Mouse (Mus musculus) heart, embryonic 12.5 days (tissue): ENCODE measurements at regions not wholly inside any gene's neighbourhood (a gene's known extent, or its start where the extent isn't known, plus 50 kb on each side); places are given as distances from the start of the nearest gene placed in this dataset.

ENCODE experiments used
- ATAC-seq: fragments of 200-750 bp; cut with Nextera tagmentation; 2 replicates; pipeline ENCODE4 v1.8.0; 2017; ENCODE audit warnings: moderate TSS enrichment, moderate library complexity; ENCODE audit not compliant: insufficient number of reproducible peaks, low FRiP score
- H3K27ac ChIP-seq: fragments of 300-500 bp; sonication (generic); 2 replicates; pipeline ENCODE4 v1.5.1; 2016; ENCODE audit warnings: mild to moderate bottlenecking, moderate library complexity; ENCODE audit not compliant: poor library complexity, severe bottlenecking
- H3K27me3 ChIP-seq: fragments of 300-500 bp; sonication (generic); replicated peaks from 2 replicates; pipeline ENCODE4 v1.6.1; 2016; ENCODE audit warnings: mild to moderate bottlenecking, moderate library complexity
- H3K36me3 ChIP-seq: fragments of 300-500 bp; sonication (generic); 2 replicates; pipeline ENCODE4 v1.6.1; 2016; ENCODE audit warnings: mild to moderate bottlenecking, moderate library complexity
- H3K4me1 ChIP-seq: fragments of 300-500 bp; sonication (generic); replicated peaks from 2 replicates; pipeline ENCODE4 v1.6.1; 2016; ENCODE audit warnings: mild to moderate bottlenecking
- H3K4me2 ChIP-seq: fragments of 300-500 bp; sonication (generic); 2 replicates; pipeline ENCODE4 v1.6.1; 2016; ENCODE audit warnings: mild to moderate bottlenecking, moderate library complexity
- H3K4me3 ChIP-seq: fragments of 300-500 bp; sonication (generic); 2 replicates; pipeline ENCODE4 v1.5.1; 2016; ENCODE audit warnings: mild to moderate bottlenecking
- H3K9ac ChIP-seq: fragments of 300-500 bp; sonication (generic); 2 replicates; pipeline ENCODE4 v1.6.1; 2016; ENCODE audit warnings: mild to moderate bottlenecking, moderate library complexity
- H3K9me3 ChIP-seq: fragments of 300-500 bp; sonication (generic); replicated peaks from 2 replicates; pipeline ENCODE4 v1.6.1; 2016; ENCODE audit warnings: mild to moderate bottlenecking, moderate library complexity
- WGBS: fragments of 180-500 bp; shearing (Covaris S2); methylation state at CpG from one replicate; pipeline ENCODE4 v1.1.7; 2016; 5-methylcytosine and 5-hydroxymethylcytosine counted together

DNA sequence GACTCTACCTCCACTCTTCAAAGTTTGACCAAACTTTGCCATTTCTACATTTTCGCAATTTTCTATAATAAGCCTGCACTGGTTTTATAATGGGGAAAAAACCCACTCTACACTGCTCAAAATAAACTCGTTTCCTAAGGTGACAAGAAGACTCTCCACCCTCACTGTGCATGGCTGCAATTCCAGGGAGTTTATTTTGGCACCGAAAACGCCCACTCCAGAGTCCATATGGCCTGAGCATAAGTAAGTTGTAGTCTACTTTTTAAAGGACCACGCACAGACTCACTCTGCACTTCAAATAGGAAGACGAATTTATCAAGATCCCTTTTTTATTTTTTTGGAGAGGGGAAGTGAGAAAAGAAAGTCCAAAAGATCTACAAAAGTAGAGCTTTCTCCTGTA lies 219.4 kb downstream of the Pdcd6ip start:
- H3K36me3 ChIP-seq = no peaks in the 10 kb centered on the region
- 62% methylated on average over 6 of the region's 6 CpGs for WGBS

DNA sequence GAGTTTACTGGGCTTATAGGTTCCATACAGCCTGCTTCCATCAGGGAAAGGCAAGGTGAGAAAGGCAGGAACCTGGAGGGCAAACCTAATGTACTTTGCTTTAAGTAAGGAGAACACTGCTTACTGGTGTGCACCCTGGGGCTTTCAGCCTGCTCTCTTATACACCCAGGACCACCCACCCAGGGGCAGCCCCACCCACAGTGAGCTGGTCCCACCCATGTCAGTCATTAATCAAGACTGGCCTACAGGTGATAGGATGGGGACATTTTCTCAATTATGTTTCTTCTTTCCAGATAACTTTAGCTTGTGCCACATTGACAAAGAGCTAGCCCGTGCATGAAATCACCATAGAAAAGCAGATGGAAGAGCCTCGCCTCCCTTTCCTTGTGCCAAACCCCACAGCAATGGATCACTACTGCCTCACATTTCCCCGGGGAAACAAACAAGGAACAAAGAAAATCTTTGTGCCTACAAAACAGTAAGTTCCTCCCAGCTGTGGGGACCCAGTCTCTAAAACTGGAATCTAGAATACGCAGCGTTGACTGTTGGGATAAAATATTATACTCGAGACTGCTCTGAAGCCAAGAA lies 221.5 kb downstream of the Pdcd6ip start:
- H3K4me1 ChIP-seq = no peaks in the 10 kb centered on the region
- H3K27ac ChIP-seq = no peak overlapping the region
- H3K4me3 ChIP-seq = no peak overlapping the region
- no peaks in the 10 kb centered on the region for H3K9me3 ChIP-seq
- no peak overlapping the region for H3K9ac ChIP-seq
- ATAC-seq = no peak
- no peaks in the 10 kb centered on the region for H3K36me3 ChIP-seq
- no peaks in the 10 kb centered on the region for H3K27me3 ChIP-seq
- 77% methylated on average over 6 of the region's 6 CpGs for WGBS
- no peak overlapping the region for H3K4me2 ChIP-seq

More for the DNA sequence above, 219.4 kb downstream of the Pdcd6ip start:
- H3K27me3 ChIP-seq = no peaks in the 10 kb centered on the region
- no peaks in the 10 kb centered on the region for H3K4me1 ChIP-seq
- no peak overlapping the region for H3K27ac ChIP-seq
- no peak for ATAC-seq
- no peak overlapping the region for H3K4me2 ChIP-seq
- H3K9me3 ChIP-seq = no peaks in the 10 kb centered on the region
- H3K4me3 ChIP-seq = no peak overlapping the region
- H3K9ac ChIP-seq = no peak overlapping the region

DNA sequence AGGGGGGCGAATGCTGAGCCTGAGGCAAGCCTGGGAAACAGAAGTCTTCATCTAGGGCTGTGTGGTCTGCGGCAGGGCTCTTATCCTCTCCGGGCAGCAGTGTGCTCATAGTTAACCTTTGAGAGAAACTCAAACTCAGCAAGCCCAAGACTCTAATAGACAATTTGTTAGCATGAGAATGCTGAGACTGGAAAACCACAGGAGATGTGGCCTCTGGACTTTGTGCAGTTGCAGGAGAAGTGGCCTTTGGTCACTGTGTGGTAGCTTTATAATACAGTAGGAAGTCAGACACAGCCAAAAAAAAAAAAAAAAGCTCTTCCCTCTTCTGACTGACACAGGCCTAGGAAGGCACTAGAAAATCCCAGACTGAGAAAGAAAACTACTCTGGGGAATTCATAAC lies 228.2 kb downstream of the Pdcd6ip start:
- Histone ChIP-seq H3K4me1 (no peaks in the 10 kb centered on the region), H3K4me2 (no peak overlapping the region), H3K4me3 (no peak overlapping the region), H3K9me3 (peaks cover 13% of the 10 kb centered on the region; the same call in 1 of the 2 replicates), H3K9ac (no peak overlapping the region), H3K27ac (no peak overlapping the region), H3K27me3 (no peaks in the 10 kb centered on the region), H3K36me3 (no peaks in the 10 kb centered on the region)
- ATAC-seq = no peak
- WGBS = 85% methylated on average over 3 of the region's 3 CpGs

DNA sequence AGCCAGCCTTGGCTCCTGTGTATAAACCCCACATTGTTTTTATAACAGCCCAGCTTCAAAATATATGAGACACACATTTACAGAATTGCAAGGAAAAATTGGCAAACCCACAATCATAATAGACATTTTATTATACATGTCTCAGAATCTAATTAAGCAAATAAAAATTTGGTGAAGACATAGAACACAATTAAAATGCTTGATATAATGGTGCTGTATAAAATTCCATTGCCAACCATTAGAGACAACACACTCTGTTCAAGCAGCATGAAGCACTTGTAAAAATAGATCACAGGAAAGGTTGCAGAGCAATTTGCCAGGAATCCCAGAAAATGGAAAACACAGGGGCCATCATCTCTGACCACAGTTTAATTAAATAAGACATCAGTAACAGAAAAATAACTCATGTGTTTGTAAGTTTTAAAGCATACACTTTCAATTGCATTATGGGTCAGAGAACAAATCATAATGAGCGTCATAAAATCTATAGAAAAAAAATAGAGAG lies 229.2 kb downstream of the Pdcd6ip start:
- H3K4me1 ChIP-seq = no peaks in the 10 kb centered on the region
- H3K27me3 ChIP-seq = no peaks in the 10 kb centered on the region
- no peak overlapping the region for H3K9ac ChIP-seq
- no peaks in the 10 kb centered on the region for H3K36me3 ChIP-seq
- no peak overlapping the region for H3K4me3 ChIP-seq
- ATAC-seq = no peak
- no peak overlapping the region for H3K27ac ChIP-seq
- 85% methylated on average over 1 of the region's 1 CpGs for WGBS
- H3K9me3 ChIP-seq = peaks cover 13% of the 10 kb centered on the region; the same call in 1 of the 2 replicates
- H3K4me2 ChIP-seq = no peak overlapping the region

DNA sequence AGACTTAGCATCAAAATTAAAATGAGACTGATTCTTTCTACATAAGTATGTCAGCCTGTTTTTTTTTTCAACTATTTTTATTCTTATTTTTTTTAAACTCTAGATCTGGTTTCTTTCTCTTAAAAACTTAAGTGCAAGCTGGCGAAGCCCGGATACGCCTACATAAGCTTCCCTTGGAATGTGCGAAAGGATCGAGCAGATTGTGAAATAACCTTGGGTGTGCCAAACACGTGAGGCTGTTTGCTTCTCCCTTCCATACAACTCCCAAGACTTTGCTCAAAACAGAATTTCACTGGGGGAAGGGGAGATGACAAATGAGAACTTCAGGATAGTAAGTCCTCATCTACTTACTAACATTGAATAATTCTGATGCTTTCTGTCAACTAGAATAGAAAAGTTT lies 236.3 kb downstream of the Pdcd6ip start:
- 80% methylated on average over 6 of the region's 6 CpGs for WGBS
- no peak for ATAC-seq
- 0 out of 2 replicates have a peak, but pooled peaks cover under 1% of the 10 kb centered on the region for H3K9me3 ChIP-seq
- H3K4me1 ChIP-seq = no peaks in the 10 kb centered on the region
- H3K27me3 ChIP-seq = no peaks in the 10 kb centered on the region
- no peaks in the 10 kb centered on the region for H3K36me3 ChIP-seq
- no peak overlapping the region for H3K4me2 ChIP-seq
- no peak overlapping the region for H3K27ac ChIP-seq
- no peak overlapping the region for H3K4me3 ChIP-seq
- no peak overlapping the region for H3K9ac ChIP-seq

DNA sequence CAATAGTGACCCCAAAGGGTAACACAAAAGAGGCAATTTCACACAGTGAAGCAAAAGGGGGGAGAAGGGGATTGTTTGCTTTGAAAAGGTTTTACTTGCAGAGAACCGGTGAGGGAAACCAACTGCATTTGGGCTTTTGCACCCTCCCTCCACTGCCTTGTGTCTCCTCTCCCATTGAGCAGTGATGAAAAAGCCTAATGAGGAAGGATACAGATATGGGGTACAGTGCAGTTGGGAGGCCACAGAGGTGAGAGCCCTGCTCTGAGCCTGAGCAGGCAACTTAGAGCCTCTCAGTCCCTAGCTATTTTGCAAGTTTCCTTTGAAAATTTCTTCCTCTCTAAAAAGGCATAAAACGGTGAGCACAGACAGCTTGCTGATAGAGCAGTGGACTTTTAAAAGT lies 245.2 kb downstream of the Pdcd6ip start:
- no peaks in the 10 kb centered on the region for H3K27me3 ChIP-seq
- no peaks in the 10 kb centered on the region for H3K36me3 ChIP-seq
- WGBS = 69% methylated on average over 2 of the region's 2 CpGs
- no peak overlapping the region for H3K4me3 ChIP-seq
- no peak overlapping the region for H3K9ac ChIP-seq
- ATAC-seq = no peak
- no peaks in the 10 kb centered on the region for H3K9me3 ChIP-seq
- H3K4me1 ChIP-seq = no peaks in the 10 kb centered on the region
- H3K4me2 ChIP-seq = no peak overlapping the region
- H3K27ac ChIP-seq = no peak overlapping the region

DNA sequence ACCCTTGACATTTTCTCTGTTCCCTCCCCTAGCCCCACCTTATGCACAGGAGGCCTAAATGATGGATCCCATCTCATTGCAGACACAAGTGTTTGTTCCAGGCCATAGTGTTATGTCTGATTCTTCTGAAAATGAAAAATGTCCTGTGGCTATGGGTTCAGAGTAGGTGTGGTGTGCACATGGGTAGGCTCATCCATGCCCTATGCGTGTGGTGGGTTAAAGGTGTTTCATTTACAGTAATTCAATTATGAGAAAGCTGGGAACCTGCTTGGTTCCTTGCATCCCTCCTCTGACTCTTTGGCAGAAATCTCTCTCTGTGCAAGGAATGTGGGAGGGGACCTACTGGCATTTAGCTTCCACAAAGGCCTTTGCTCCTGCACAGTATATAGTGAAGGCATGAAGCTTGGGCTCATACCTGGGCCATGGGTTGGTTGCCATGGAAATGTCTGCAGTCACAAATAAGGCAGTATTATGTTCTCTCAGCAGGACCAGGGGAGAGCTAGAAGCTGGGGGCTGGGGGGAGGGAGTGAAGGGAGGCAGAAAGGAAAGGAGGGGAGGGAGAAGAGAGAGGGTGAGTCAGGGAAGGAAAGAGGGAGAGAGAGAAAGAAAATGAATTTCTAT lies 245.7 kb downstream of the Pdcd6ip start:
- WGBS = 75% methylated on average over 1 of the region's 1 CpGs
- Histone ChIP-seq H3K4me1 (no peaks in the 10 kb centered on the region), H3K9ac (no peak overlapping the region), H3K4me3 (no peak overlapping the region), H3K27ac (no peak overlapping the region), H3K36me3 (no peaks in the 10 kb centered on the region), H3K4me2 (no peak overlapping the region), H3K9me3 (no peaks in the 10 kb centered on the region), H3K27me3 (no peaks in the 10 kb centered on the region)
- no peak for ATAC-seq

DNA sequence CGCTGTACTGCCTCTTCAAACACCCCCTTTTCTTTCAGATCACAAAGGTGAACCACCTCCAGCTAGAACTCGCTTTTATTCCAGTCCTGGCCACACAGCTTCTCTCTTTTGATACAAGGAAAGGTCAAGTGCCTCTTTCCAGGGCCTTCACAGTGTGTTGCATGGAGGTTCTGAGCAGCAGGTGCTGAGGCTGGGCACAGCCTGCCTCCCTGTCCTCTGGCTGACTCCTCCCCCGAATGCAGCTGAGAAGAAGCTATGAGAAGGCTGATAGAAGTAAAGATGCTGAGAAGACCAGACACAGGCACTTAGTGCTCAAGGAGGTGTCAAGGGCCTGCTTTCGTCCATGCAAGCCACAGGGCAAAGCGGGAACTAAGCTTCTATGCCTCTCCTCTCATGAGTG lies 248.2 kb downstream of the Pdcd6ip start:
- no peak for ATAC-seq
- WGBS = 56% methylated on average over 5 of the region's 5 CpGs
- Histone ChIP-seq H3K27me3 (no peaks in the 10 kb centered on the region), H3K4me1 (no peaks in the 10 kb centered on the region), H3K4me2 (no peak overlapping the region), H3K9me3 (no peaks in the 10 kb centered on the region), H3K36me3 (no peaks in the 10 kb centered on the region), H3K4me3 (no peak overlapping the region), H3K9ac (no peak overlapping the region), H3K27ac (no peak overlapping the region)

DNA sequence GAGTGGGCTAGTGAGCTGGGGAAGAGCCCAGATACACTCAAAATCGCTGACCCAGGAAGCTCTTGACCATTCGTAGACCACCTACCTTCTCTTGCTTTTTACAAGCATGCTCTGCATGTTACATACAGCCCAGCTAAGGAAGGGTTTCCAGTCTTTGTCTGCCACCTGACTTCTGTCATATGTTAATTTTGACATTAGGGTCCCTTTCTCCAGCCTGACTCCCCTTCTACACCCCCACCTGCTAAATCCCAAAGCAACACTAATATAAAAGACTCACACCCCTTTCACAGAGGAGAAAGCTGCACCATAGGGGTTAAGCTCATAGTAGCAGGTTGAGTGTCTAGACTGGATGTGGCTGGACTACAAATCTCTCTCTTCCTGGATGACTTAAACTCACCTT lies 248.8 kb downstream of the Pdcd6ip start:
- Histone ChIP-seq H3K36me3 (no peaks in the 10 kb centered on the region), H3K27me3 (no peaks in the 10 kb centered on the region), H3K27ac (no peak overlapping the region), H3K4me1 (no peaks in the 10 kb centered on the region), H3K4me2 (no peak overlapping the region), H3K4me3 (no peak overlapping the region), H3K9me3 (no peaks in the 10 kb centered on the region), H3K9ac (no peak overlapping the region)
- 46% methylated on average over 2 of the region's 2 CpGs for WGBS
- no peak for ATAC-seq

DNA sequence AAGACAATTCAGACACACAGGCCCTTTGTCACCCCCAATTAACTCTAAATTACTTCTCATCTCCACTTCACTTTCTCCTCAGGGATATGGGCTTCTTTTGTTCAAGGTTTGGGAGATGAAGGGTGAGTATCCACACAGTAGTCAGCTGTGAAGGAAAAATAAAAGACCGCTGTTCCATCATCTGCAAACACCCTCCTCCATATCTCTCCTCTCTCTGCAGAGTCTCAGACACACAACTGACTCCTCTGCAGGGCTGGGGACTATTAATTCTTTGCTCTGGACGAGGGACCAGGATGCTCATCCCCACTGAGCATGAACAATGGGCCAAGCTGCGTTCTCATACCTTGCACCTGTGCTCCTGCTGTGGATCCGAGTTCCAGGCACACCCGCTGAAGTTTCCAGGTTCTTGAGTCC lies 249.3 kb downstream of the Pdcd6ip start:
- Histone ChIP-seq H3K27ac (no peak overlapping the region), H3K27me3 (no peaks in the 10 kb centered on the region), H3K36me3 (no peaks in the 10 kb centered on the region), H3K9me3 (no peaks in the 10 kb centered on the region), H3K4me2 (no peak overlapping the region), H3K9ac (no peak overlapping the region), H3K4me1 (no peaks in the 10 kb centered on the region), H3K4me3 (no peak overlapping the region)
- no peak for ATAC-seq
- WGBS = 35% methylated on average over 5 of the region's 5 CpGs

DNA sequence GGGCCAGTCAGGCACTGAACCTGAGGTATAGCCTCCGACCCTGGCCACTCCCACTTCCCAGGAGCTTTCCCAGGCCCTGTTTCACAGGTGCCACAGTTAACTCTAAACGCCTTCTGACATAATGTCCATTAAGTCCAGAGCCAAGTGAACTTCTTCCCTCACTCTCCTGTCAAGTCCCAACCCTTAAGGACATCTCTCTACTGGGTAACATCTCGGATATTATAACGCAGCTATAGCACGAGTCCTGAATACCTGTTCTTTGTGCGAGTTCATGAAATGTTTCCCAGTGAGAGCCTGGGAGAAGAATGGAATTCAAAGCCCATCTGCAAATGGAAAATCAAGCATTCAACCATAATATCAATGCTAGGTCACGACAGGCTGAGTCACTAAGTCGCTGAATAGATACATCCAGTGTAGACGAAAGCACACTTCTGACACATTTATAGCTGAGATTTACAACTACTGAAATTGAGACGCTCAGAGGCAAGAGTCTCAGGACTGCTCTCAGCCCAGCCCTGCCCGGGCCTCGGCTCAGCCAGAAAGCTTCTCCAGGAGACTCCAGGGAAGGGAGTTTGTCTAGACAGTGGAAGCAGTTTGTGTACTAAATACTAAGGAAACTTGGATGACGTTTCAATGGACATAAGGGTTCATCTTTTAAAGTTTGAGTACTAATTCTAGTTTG lies 250.7 kb downstream of the Pdcd6ip start:
- 83% methylated on average over 13 of the region's 13 CpGs for WGBS
- no peaks in the 10 kb centered on the region for H3K36me3 ChIP-seq
- no peaks in the 10 kb centered on the region for H3K4me1 ChIP-seq
- H3K9me3 ChIP-seq = no peaks in the 10 kb centered on the region
- no peak overlapping the region for H3K9ac ChIP-seq
- H3K27ac ChIP-seq = no peak overlapping the region
- ATAC-seq = no peak
- no peaks in the 10 kb centered on the region for H3K27me3 ChIP-seq
- no peak overlapping the region for H3K4me3 ChIP-seq
- no peak overlapping the region for H3K4me2 ChIP-seq
